In genomic region chr4:64200808-64201190, GRCm38 (mm10) we compare ENCODE assay signal across 12 mouse cellular contexts.
"Had no signal": no experiment of that assay in that cellular context is flagged by ENCODE, and none has a peak within 500 bp of the region (broad histone marks: within the 10 kb centered on the region; RNA-seq: fewer than 3 reads in every experiment).

No protein-coding gene starts in this region.

- H3K27ac ChIP-seq: kidney, postnatal 0 days; layer of hippocampus, adult 2 months; liver, embryonic 13.5 days; midbrain, embryonic 12.5 days; midbrain, embryonic 15.5 days; neural tube, embryonic 12.5 days; neural tube, embryonic 15.5 days; stomach, embryonic 15.5 days had no signal

- H3K4me3 ChIP-seq: layer of hippocampus, adult 2 months; liver, embryonic 13.5 days; midbrain, embryonic 12.5 days; midbrain, embryonic 15.5 days; neural tube, embryonic 12.5 days; neural tube, embryonic 15.5 days; stomach, embryonic 15.5 days had no signal

- H3K4me2 ChIP-seq: liver, embryonic 13.5 days; midbrain, embryonic 12.5 days; midbrain, embryonic 15.5 days; neural tube, embryonic 12.5 days; neural tube, embryonic 15.5 days; stomach, embryonic 15.5 days had no signal

- H3K36me3 ChIP-seq: liver, embryonic 13.5 days; midbrain, embryonic 12.5 days; midbrain, embryonic 15.5 days; neural tube, embryonic 12.5 days; neural tube, embryonic 15.5 days; stomach, embryonic 15.5 days had no signal

- H3K4me1 ChIP-seq: liver, embryonic 13.5 days; midbrain, embryonic 12.5 days; midbrain, embryonic 15.5 days; neural tube, embryonic 12.5 days; stomach, embryonic 15.5 days had no signal

- H3K9ac ChIP-seq: liver, embryonic 13.5 days; midbrain, embryonic 12.5 days; midbrain, embryonic 15.5 days; neural tube, embryonic 12.5 days; neural tube, embryonic 15.5 days; stomach, embryonic 15.5 days had no signal

- DNase-seq: kidney, postnatal 25 days; liver, embryonic 13.5 days; lung, adult 2 months; spleen, adult 18-20 months; thymus, postnatal 25 days had no signal

- H3K9me3 ChIP-seq: liver, embryonic 13.5 days; midbrain, embryonic 12.5 days; midbrain, embryonic 15.5 days; neural tube, embryonic 12.5 days; neural tube, embryonic 15.5 days; stomach, embryonic 15.5 days had no signal

- H3K27me3 ChIP-seq: liver, embryonic 13.5 days; midbrain, embryonic 12.5 days; midbrain, embryonic 15.5 days; neural tube, embryonic 12.5 days; neural tube, embryonic 15.5 days; stomach, embryonic 15.5 days had no signal
